Mouse (Mus musculus): ENCODE measurements around the gene Ehd3.
"Not testable (repeated sequence)": the region's sequence is repeated elsewhere in the genome, so short reads cannot be mapped to it uniquely, and the experiment has no call there.

The Ehd3 gene

GRCm38 (mm10) chr17:73826106-73826505 lies 22.2 kb downstream of the Ehd3 start:
- DNase-seq: no peak

GRCm38 (mm10) chr17:73827446-73827845 lies 23.5 kb downstream of the Ehd3 start:
- DNase-seq: no peak

DNA sequence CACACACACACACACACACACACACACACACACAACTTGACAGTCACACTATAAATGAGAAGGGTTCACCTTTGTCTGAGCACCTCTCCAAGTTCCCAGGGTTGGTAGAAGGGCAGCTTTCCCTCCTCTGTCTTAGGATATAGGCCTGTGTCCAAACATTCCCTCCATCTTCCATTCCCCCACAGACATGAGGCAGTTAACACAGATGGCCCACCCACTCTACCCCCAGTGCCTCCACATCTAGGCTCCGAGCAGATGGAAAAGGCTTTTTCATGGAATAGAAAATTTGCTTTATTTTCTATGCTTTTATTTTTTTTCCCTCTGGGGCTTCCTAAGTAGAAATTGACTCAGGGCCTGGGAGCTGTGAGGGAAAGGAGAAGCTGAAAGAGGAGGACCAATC lies 26.6 kb downstream of the Ehd3 start:
- DNase-seq: no peak

DNA sequence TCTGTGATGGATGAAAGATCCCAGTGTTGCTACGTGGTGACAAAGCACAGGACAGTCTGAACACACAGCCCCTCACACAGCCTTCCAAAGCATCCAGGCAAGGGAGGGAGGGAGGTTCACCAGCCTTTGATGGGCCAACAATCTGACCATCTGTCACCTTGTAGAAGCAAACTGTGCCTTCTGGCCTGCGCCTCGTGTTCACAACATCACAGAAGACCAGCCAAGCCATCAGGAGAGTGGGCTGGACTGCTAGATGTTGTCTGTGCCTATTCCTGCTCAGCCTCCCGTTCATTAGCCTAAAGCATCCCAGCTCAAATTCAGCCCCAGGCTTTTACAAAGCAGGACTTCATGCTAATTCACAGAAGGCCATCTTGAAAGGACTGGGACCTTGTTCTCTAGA lies 27.5 kb downstream of the Ehd3 start:
- DNase-seq: no peak

GRCm38 (mm10) chr17:73832901-73833300 lies 29.0 kb downstream of the Ehd3 start:
- no peak for DNase-seq

DNA sequence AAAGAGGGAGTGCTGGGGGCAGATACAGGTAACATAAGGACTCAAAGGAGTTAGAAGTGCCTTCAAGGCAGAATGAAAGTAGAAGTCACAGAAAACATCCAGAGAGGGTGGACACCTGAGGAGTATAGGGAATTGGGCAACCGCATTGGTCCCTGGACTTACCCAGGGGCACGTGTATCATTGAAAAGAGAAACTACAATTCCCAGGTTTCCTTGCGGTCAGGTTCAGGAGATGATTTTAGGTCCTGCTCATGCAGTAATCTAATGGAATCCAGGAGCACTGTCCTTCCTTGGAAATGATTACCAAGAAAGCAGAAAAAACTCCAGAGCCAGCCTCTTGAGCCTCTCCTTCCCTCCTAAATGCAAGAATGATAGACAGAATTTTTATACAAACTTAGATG lies 29.5 kb downstream of the Ehd3 start:
- no peak for DNase-seq

DNA sequence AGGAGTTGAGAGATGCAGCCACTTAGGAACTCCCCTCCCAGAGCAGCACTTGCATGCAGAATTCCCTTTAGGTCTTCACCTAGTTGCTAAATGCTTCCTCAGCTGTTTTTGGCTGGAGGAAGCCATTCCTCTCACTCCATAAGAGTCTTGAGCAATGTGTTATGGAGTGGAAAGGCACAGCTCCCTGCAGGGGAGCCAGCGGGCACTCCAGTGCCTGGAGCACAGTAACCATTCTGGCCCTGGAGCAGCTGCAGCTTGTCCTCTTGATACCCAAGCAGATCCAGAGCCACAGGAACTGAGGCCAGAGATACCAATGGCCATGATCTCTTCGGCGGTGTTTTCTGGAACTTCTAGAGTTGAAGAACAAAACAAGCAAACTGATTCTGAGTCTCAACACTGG lies 32.7 kb downstream of the Ehd3 start:
- DNase-seq: no peak

DNA sequence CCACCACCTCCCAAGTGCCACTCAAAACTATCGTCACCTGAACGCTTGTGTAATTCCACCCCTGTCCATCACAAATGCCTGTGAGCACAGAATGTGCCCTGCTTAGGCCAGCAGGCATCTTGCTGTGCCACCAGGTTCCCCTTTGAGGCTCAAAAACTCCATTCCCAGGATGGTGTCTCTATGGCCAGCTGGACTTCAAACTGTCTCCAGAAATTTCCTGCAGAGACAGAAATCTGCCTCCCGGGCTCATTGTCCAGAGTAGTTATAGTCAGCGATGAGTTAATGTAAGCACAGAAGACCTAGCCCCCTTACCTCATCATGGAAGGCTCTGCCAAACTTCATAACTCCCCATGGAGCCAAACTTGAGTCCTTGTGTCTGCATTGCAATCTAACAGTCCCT lies 33.3 kb downstream of the Ehd3 start:
- DNase-seq: no peak

DNA sequence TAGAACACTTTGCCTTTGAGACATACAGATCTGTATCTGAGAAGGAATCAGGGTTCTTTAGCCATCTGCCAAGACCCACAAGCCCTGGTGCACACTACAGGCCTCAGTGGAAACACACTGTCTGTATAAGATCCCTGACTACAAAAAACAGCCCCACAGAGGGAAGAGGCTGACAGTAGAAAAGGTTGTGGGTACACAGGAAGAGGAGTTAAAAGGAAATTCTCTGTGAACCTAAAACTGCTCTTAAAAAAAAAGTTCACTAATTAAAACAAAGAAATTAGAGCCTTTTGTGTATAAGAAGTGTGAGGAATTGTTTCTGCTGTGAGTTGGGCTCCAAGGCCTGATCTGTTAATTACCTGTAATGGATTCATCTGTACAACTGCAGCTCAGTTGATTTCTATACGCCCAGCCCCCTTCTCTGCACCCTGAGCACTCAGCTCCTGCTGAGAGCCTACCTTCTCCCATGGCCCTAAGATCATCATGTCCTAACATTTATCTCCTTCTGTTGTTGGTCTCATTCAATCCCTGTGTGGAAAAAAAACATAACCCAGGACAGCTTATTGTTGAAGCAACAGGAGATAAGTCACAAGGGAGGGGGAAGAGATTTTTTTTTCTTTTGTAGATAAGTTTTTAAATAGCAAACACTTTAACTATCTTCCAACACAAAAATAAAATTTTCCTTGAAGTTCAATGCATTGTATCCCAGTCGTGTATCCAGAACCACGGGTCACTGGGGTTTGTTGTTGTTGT lies 35.3 kb downstream of the Ehd3 start:
- no peak for DNase-seq

GRCm38 (mm10) chr17:73839876-73840275 lies 35.9 kb downstream of the Ehd3 start:
- DNase-seq: not testable (repeated sequence)

GRCm38 (mm10) chr17:73842963-73843362 lies 39.0 kb downstream of the Ehd3 start:
- DNase-seq: no peak

GRCm38 (mm10) chr17:73845632-73846031 lies 41.7 kb downstream of the Ehd3 start:
- no peak for DNase-seq

- no peak for DNase-seq
Measured at GRCm38 (mm10) chr17:73847399-73847798, 43.5 kb downstream of the Ehd3 start.

- DNase-seq: no peak
Measured at GRCm38 (mm10) chr17:73853041-73853440, 49.1 kb downstream of the Ehd3 start.

GRCm38 (mm10) chr17:73853717-73854116 lies 49.8 kb downstream of the Ehd3 start:
- DNase-seq: no peak

DNA sequence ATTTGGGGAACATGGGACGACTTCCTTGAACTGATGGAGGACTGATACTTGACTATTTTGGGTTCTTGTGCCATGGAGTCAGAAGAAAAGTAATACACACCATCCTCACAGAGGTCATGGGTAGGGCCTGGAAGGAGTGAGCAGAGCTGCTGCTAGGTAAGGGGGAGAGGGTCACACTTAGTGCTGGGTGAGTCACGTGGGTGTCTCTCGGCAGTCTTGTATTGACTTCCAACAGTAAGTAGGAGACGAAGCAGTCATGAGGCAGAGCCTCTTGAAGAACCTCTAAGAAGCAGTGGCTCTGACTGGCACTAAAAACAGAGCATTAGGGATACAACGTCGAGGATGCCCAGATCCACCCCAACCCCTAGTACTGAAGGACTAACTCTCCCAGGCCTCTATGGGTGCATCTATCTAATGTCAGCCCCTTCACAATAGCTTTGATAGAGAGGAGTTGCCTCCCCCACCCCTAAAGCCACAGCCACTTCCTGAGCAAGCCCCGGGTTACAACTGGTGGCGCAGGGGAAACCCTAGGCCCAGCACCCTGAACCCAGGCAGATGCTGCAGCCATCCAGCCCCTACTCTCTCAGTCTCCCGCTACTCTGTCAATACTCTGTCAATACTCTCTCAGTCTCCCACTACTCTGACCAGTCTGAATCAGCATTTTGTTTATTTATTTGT lies 65.2 kb downstream of the Ehd3 start:
- DNase-seq: peak; percentile 63 to 71

DNA sequence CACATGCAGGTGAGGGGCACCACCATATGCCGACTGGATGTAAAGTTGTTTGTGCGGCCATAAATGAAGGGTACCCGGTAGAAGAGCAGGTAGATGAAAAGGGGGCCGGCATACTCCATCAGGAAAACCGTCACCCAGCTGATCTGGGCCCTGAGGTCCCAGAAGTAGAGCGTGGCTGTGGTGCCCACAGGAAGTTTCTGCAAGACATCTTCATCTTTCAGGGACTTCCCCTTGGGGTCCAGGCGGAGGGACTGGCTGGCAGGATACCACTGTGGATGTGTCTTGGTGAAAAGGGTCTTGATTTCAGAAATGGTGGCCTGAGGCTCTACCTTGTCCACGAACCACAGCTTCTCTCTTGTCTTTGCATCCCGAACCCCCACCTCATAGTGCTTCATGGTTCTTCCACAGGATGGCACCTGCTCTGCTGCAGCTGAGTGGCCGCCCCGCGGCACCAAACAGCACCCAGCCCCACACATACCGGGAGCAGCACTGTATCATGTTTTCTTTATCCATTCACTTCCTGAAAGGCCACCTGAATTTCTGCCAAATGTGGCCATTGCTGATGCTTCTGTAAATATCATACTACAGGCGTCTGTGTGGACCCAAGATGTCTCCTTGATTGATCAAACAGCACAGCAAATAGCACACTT lies 67.1 kb downstream of the Ehd3 start:
- peak; percentile 18 to 34 for DNase-seq

DNA sequence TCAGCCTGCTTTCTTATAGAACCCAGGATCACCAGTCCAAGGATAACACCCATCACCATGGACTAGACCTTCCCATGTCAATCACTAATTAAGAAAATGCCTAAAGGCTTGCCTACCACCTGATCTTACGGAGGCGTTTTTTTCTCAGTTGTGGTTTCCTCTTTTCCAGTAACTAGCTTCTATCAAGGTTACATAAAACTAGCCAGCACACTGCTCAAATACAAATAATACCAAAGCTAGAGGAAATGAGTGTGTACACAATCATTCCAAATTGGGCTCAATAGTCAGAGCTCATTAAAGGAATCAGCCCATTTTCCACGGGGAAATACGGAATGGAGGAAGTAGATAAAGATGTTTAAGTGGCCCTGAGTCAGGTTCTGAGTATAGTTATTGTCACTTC lies 71.3 kb downstream of the Ehd3 start:
- no peak for DNase-seq

GRCm38 (mm10) chr17:73875674-73876073 lies 71.7 kb downstream of the Ehd3 start:
- DNase-seq: no peak

DNA sequence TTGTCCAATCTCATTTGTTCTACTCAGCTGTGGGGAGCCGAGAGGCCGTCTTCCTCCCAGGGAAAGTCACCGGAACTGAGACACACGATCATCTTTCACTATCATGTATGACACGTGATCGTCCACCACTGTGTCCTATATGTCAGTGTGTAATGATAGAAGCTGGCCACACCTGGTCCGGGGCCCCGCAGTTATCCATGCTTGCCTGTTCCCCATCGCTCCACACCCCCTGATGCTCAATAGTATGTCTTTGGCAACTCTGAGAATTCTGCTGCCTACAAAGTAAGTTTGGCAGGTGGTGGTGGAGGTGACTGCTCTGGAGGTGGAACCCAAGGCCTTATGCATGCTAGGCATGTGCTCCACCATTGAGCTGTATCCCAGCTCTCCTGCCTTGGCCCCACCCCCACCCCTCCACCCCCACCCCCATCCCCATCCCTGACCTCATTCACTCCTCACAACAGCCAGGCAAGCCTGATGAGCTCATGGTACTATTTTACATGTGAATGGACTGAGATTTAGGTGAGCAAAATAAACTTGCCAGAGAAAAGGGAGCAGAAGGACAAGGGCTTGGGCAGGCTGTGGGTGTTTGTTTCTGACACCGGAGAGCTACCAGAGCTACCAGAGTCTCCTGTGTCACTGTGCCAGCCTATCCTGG lies 75.5 kb downstream of the Ehd3 start:
- DNase-seq: no peak

DNA sequence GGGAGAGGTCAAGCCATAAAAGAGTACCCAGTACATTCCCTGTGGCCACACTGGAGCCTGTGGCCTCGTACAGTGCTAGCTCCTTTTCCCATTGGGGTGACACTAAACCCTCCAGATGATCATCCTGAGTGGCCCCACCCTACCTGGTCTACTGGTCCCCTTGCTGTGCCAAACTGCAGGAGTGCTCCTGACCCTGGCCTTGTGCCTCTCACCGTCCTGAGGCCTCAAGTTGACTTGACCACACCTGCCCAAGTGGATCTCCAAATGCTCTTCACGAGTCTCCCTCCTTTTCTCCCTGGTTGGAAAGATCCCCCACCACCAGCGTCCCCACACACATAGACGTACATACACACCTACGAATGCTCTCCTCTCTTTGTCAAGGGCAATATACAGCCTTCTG lies 76.4 kb downstream of the Ehd3 start:
- no peak for DNase-seq

DNA sequence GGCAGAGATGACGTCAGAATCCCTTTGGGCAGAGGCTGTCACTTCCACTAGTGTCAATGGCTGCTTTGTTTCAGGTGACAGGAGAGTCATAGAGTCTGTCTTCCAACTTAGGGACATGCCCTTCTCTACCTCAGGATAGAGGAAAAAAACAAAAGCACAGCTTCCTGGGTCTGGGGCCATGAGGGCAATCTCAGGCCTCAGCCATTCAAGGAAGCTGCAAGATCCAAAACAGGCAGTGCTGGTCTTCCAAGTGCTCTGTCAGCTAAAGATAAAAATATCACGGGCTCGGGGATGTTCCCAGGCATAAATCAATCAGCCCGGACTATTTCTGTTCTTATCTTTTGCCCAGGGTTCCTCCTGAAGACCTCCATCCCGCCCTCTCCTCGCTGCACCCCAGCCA lies 77.4 kb downstream of the Ehd3 start:
- DNase-seq: no peak

All from thymus, adult 18-20 months (tissue).